Mouse (Mus musculus): ENCODE data around the gene Pard3.

DNA sequence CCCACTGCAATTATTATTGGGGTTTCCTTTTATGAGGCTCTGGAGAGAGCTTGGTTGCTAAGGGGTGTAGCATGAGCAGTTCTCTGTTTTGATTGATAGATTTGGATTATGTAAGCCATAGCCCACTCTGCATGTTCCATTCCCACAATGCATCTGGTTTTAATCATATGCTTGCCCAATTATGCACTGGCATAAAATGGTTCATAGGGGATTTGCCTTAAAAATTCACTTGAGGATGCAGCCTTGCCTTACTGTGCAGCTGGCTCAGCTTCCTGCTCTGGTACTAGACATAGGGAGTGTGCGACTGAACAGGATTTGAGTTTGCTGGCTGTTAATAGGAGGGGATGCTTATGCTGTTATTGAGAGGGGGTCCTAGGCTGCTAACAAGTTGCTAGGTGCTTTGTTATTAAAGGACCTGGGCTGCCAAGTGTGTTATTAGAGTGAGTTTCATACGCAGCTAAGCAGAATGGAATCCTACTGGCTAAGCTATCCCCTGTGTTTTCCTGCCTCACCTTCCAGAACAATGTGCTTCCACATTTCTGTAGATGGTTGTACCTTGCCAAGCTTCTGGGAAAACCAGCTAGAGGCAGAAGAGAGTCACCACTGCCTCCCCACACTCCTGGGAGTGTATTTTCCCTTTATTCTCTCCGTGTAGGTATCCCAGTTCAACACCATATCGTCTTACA is 151.2 kb downstream of the Pard3 start:
- TF ChIP-seq CTCF (IDR thresholded peaks at IDR 0.05; ENCODE audit: insufficient read depth, low read length) (no peak), POLR2A (IDR thresholded peaks at IDR 0.05; ENCODE audit: borderline replicate concordance, extremely low read depth, low read depth, low read length) (no peak)

Measured in lung, adult 2 months (tissue).